Mouse (Mus musculus) limb, embryonic 12.5 days (tissue): ENCODE measurements around the gene Defb9. TPM values are rescaled to one million over a fixed set of nuclear protein-coding genes. Genes with fewer than 3 reads are reported as not detected.
"Not testable (repeated sequence)": the region's sequence is repeated elsewhere in the genome, so short reads cannot be mapped to it uniquely, and the experiment has no call there.

ENCODE experiments used
- ATAC-seq: fragments of 200-750 bp; cut with Nextera tagmentation; 2 replicates; pipeline ENCODE4 v1.8.0; 2017; ENCODE audit warnings: low read depth, moderate TSS enrichment; ENCODE audit not compliant: insufficient number of reproducible peaks, insufficient read depth, low FRiP score, low TSS enrichment
- H3K27ac ChIP-seq: fragments of 300-500 bp; sonication (generic); 2 replicates; pipeline ENCODE4 v1.5.1; 2016; ENCODE audit warnings: mild to moderate bottlenecking, moderate library complexity
- H3K27me3 ChIP-seq: fragments of 300-500 bp; sonication (generic); 2 replicates; pipeline ENCODE4 v1.6.1; 2016; ENCODE audit warnings: mild to moderate bottlenecking, moderate library complexity
- H3K36me3 ChIP-seq: fragments of 300-500 bp; sonication (generic); 2 replicates; pipeline ENCODE4 v1.6.1; 2016; ENCODE audit warnings: mild to moderate bottlenecking, moderate library complexity
- H3K4me1 ChIP-seq: fragments of 300-500 bp; sonication (generic); replicated peaks from 2 replicates; pipeline ENCODE4 v1.6.1; 2016
- H3K4me2 ChIP-seq: fragments of 300-500 bp; sonication (generic); 2 replicates; pipeline ENCODE4 v1.6.1; 2016; ENCODE audit warnings: mild to moderate bottlenecking, moderate library complexity
- H3K4me3 ChIP-seq: fragments of 300-500 bp; sonication (generic); replicated peaks from 2 replicates; pipeline ENCODE4 v1.5.1; 2016; ENCODE audit warnings: mild to moderate bottlenecking
- H3K9ac ChIP-seq: fragments of 300-500 bp; sonication (generic); replicated peaks from 2 replicates; pipeline ENCODE4 v1.6.1; 2016; ENCODE audit warnings: mild to moderate bottlenecking, moderate library complexity
- H3K9me3 ChIP-seq: fragments of 300-500 bp; sonication (generic); 2 replicates; pipeline ENCODE4 v1.6.1; 2016; ENCODE audit warnings: mild to moderate bottlenecking, moderate library complexity
- WGBS: fragments of 180-500 bp; shearing (Covaris S2); methylation state at CpG from one replicate; pipeline ENCODE4 v1.1.7; 2016; 5-methylcytosine and 5-hydroxymethylcytosine counted together
- polyA plus RNA-seq: library from polyadenylated mRNA; unstranded; fragments of >200 nt; fragmentation: Nextera tagmentation; extraction: Ambion mirVana; gene quantifications from 2 replicates; pipeline ENCODE4 v1.2.1, GENCODE M21; 2016

Defb9 gene
- not detected in 2 replicates for polyA plus RNA-seq

- not testable (repeated sequence) for H3K27ac ChIP-seq, H3K9me3 ChIP-seq, H3K4me3 ChIP-seq, ATAC-seq, H3K4me2 ChIP-seq, H3K27me3 ChIP-seq, H3K36me3 ChIP-seq, H3K9ac ChIP-seq, H3K4me1 ChIP-seq
These were observed at the start of gene Defb9 for GRCm38 (mm10) chr8:21885321-21885720. Defb9 (minus strand) TSS chr8:21885421.

GRCm38 (mm10) chr8:21932610-21933009 is 47.4 kb upstream of the Defb9 start, which contains the start of gene Defb15:
Defb15 (minus strand) TSS chr8:21932710.
- Histone ChIP-seq H3K4me1 (no peaks in the 10 kb centered on the region), H3K4me2 (no peak within 1 kb of the TSS), H3K9ac (no peak within 1 kb of the TSS), H3K9me3 (no peaks in the 10 kb centered on the region), H3K36me3 (no peaks in the 10 kb centered on the region), H3K27ac (no peak within 1 kb of the TSS), H3K4me3 (no peak within 1 kb of the TSS), H3K27me3 (no peaks in the 10 kb centered on the region)
- no peak for ATAC-seq
- WGBS, result 92% methylated on average over 6 of the region's 6 CpGs

GRCm38 (mm10) chr8:21930754-21931153 is 45.5 kb upstream of the Defb9 start:
- H3K4me1 ChIP-seq, ATAC-seq: not testable (repeated sequence)
- 83% methylated on average over 3 of the region's 3 CpGs for WGBS

GRCm38 (mm10) chr8:21915625-21916024 is 30.4 kb upstream of the Defb9 start:
- WGBS, result 83% methylated on average over 3 of the region's 3 CpGs
- Histone ChIP-seq H3K9ac (no peak overlapping the region), H3K4me1 (no peaks in the 10 kb centered on the region), H3K9me3 (no peaks in the 10 kb centered on the region), H3K36me3 (no peaks in the 10 kb centered on the region), H3K4me2 (no peak overlapping the region), H3K27me3 (no peaks in the 10 kb centered on the region), H3K4me3 (no peak overlapping the region), H3K27ac (no peak overlapping the region)
- no peak for ATAC-seq

More at GRCm38 (mm10) chr8:21930754-21931153, 45.5 kb upstream of the Defb9 start:
- not testable (repeated sequence) for H3K4me2 ChIP-seq, H3K9ac ChIP-seq, H3K27me3 ChIP-seq, H3K9me3 ChIP-seq, H3K4me3 ChIP-seq, H3K27ac ChIP-seq, H3K36me3 ChIP-seq

- no peak overlapping the region for H3K4me2 ChIP-seq
- no peaks in the 10 kb centered on the region for H3K36me3 ChIP-seq
- H3K27me3 ChIP-seq, result no peaks in the 10 kb centered on the region
- H3K4me1 ChIP-seq, result no peaks in the 10 kb centered on the region
- 27% methylated on average over 2 of the region's 2 CpGs for WGBS
- no peak overlapping the region for H3K4me3 ChIP-seq
- H3K9me3 ChIP-seq, result no peaks in the 10 kb centered on the region
- H3K27ac ChIP-seq, result no peak overlapping the region
- no peak overlapping the region for H3K9ac ChIP-seq
- no peak for ATAC-seq
These were observed 27.3 kb upstream of the Defb9 start for GRCm38 (mm10) chr8:21912554-21912953.

- Histone ChIP-seq H3K27ac (no peak overlapping the region), H3K9me3 (no peaks in the 10 kb centered on the region), H3K27me3 (no peaks in the 10 kb centered on the region), H3K4me2 (no peak overlapping the region), H3K4me3 (no peak overlapping the region), H3K4me1 (no peaks in the 10 kb centered on the region), H3K9ac (no peak overlapping the region), H3K36me3 (no peaks in the 10 kb centered on the region)
- 8% methylated on average over 1 of the region's 1 CpGs for WGBS
- ATAC-seq, result no peak
These were observed 26.7 kb upstream of the Defb9 start for GRCm38 (mm10) chr8:21911931-21912330.

- H3K36me3 ChIP-seq, H3K9ac ChIP-seq, H3K4me1 ChIP-seq, H3K9me3 ChIP-seq, H3K4me2 ChIP-seq, H3K27ac ChIP-seq, H3K27me3 ChIP-seq, H3K4me3 ChIP-seq: not testable (repeated sequence)
- ATAC-seq, result peak; percentile 59; the same call in 1 of the 2 replicates
These were observed 21.1 kb upstream of the Defb9 start, which contains the start of gene Defb11 for GRCm38 (mm10) chr8:21906290-21906689. Defb11 (minus strand) TSS chr8:21906412.

GRCm38 (mm10) chr8:21858586-21858985 is 26.6 kb downstream of the Defb9 start, which contains the start of gene Defb10:
Defb10 (plus strand) TSS chr8:21858901.
- H3K36me3 ChIP-seq, H3K4me2 ChIP-seq, H3K27ac ChIP-seq, H3K9ac ChIP-seq, H3K4me1 ChIP-seq, ATAC-seq, H3K9me3 ChIP-seq, H3K27me3 ChIP-seq, H3K4me3 ChIP-seq: not testable (repeated sequence)
- 56% methylated on average over 1 of the region's 1 CpGs for WGBS

Other genes starting within 250 kb of the Defb9 start
- gene Defa17, start 229.6 kb downstream of the Defb9 start, polyA plus RNA-seq, result not detected in 2 replicates
- not detected in 2 replicates for gene Defa34, start 219.6 kb downstream of the Defb9 start, polyA plus RNA-seq
- gene AY761184, start 181.8 kb downstream of the Defb9 start, polyA plus RNA-seq, result not detected in 2 replicates
- not detected in 2 replicates for gene Defa24, start 150.9 kb downstream of the Defb9 start, polyA plus RNA-seq
- gene Defb50, start 61.9 kb downstream of the Defb9 start, polyA plus RNA-seq, result not detected in 2 replicates
- gene Defb2, start 45.5 kb downstream of the Defb9 start, polyA plus RNA-seq, result not detected in 2 replicates
- not detected in 2 replicates for gene Defb10, start 26.5 kb downstream of the Defb9 start, polyA plus RNA-seq
- gene Defb11, start 21.0 kb upstream of the Defb9 start, polyA plus RNA-seq, result not detected in 2 replicates
- gene Defb15, start 47.3 kb upstream of the Defb9 start, polyA plus RNA-seq, result not detected in 2 replicates
- gene Defb35, start 52.9 kb upstream of the Defb9 start, polyA plus RNA-seq, result not detected in 2 replicates
- not detected in 2 replicates for gene Defb13, start 61.3 kb upstream of the Defb9 start, polyA plus RNA-seq
- not detected in 2 replicates for gene Fam90a1a, start 73.3 kb upstream of the Defb9 start, polyA plus RNA-seq
- not detected in 2 replicates for gene Ccdc70, start 84.4 kb upstream of the Defb9 start, polyA plus RNA-seq
- gene Atp7b, start 174.9 kb upstream of the Defb9 start, polyA plus RNA-seq, result 0.86 and 0.97 TPM in 2 replicates
- 38.4 and 38.6 TPM in 2 replicates for gene Alg11, start 175.3 kb upstream of the Defb9 start, polyA plus RNA-seq
- gene Nek5, start 239.6 kb upstream of the Defb9 start, polyA plus RNA-seq, result 0.14 and 0.18 TPM in 2 replicates